Mouse (Mus musculus) frontal cortex, adult (tissue): ENCODE results near the gene Lag3.
"Not testable (repeated sequence)": the region's sequence is repeated elsewhere in the genome, so short reads cannot be mapped to it uniquely, and the experiment has no call there.

Source experiments
- ATAC-seq: cut with Nextera tagmentation; 2 replicates; pipeline ENCODE4 v1.9.2; 2017; ENCODE audit warnings: mild to moderate bottlenecking, moderate library complexity, mixed read lengths; ENCODE audit not compliant: low TSS enrichment

Lag3 gene

GRCm38 (mm10) chr6:124900056-124900800 is 11.3 kb downstream of the Lag3 start:
- no peak for ATAC-seq

- no peak for ATAC-seq
These were observed 13.1 kb downstream of the Lag3 start for GRCm38 (mm10) chr6:124898359-124898758.

GRCm38 (mm10) chr6:124894113-124894512 is 17.4 kb downstream of the Lag3 start:
- not testable (repeated sequence) for ATAC-seq

GRCm38 (mm10) chr6:124890997-124891396 is 20.5 kb downstream of the Lag3 start:
- no peak for ATAC-seq

- no peak for ATAC-seq
These were observed 22.9 kb downstream of the Lag3 start for GRCm38 (mm10) chr6:124888555-124889125.

GRCm38 (mm10) chr6:124887986-124888385 is 23.5 kb downstream of the Lag3 start, which contains the start of gene Cd4:
Gene Cd4 (minus strand): TSS chr6:124888221.
- no peak for ATAC-seq

GRCm38 (mm10) chr6:124885956-124886381 is 25.5 kb downstream of the Lag3 start:
- ATAC-seq = no peak

GRCm38 (mm10) chr6:124884714-124885500 is 26.6 kb downstream of the Lag3 start:
- no peak for ATAC-seq

GRCm38 (mm10) chr6:124883351-124883750 is 28.2 kb downstream of the Lag3 start:
- no peak for ATAC-seq

GRCm38 (mm10) chr6:124881821-124882220 is 29.7 kb downstream of the Lag3 start:
- ATAC-seq = no peak

- no peak for ATAC-seq
These were observed 32.1 kb downstream of the Lag3 start for GRCm38 (mm10) chr6:124879390-124879789.

GRCm38 (mm10) chr6:124874348-124874747 is 37.2 kb downstream of the Lag3 start:
- ATAC-seq = no peak

GRCm38 (mm10) chr6:124866560-124866959 is 44.9 kb downstream of the Lag3 start:
- no peak for ATAC-seq

GRCm38 (mm10) chr6:124865766-124866362 is 45.6 kb downstream of the Lag3 start:
- no peak for ATAC-seq

GRCm38 (mm10) chr6:124863658-124864298 is 47.7 kb downstream of the Lag3 start, which contains the start of gene Gpr162:
Gene Gpr162 (minus strand): TSS chr6:124863983.
- ATAC-seq = peak; percentile 45

GRCm38 (mm10) chr6:124863125-124863657 is 48.3 kb downstream of the Lag3 start:
- no peak for ATAC-seq

GRCm38 (mm10) chr6:124862406-124863124 is 48.9 kb downstream of the Lag3 start:
- ATAC-seq = 0 out of 2 replicates have a peak, but pooled peaks have one; percentile 8

GRCm38 (mm10) chr6:124861802-124862201 is 49.7 kb downstream of the Lag3 start:
- no peak for ATAC-seq

GRCm38 (mm10) chr6:124861266-124861665 is 50.2 kb downstream of the Lag3 start:
- no peak for ATAC-seq

GRCm38 (mm10) chr6:124860511-124860910 is 51.0 kb downstream of the Lag3 start:
- no peak for ATAC-seq

GRCm38 (mm10) chr6:124859725-124860124 is 51.8 kb downstream of the Lag3 start:
- ATAC-seq = peak; percentile 18
